Mouse (Mus musculus): ENCODE measurements around the gene Thrb. TPM values are rescaled to one million over a fixed set of nuclear protein-coding genes. Genes with fewer than 3 reads are reported as not detected.

Gene Thrb
- polyA plus RNA-seq, 1 experiment from 2014 or later: 0.12 TPM

DNA sequence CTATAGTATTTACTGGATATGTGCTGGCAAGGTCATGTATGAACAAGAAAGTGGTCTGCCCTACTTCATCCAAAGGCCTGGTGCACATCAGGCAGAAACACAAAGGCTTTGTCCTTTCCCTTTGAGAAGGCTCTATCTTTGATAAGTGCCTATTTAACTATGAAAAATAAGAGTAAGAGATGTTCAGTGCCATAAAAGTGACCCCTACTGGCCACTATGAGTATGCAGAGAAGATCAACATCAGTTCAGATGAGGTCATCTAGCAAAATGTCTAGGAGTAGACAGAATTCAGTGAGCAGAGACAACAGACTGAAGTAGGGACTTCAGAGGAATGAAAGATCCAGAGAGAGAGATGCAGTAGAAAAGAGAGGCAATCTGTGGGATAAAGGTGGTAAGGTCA is 362.3 kb downstream of the Thrb start:
- ATAC-seq (ENCODE audit: insufficient number of reproducible peaks, low FRiP score, low TSS enrichment, low read depth) (no peak), DNase-seq (ENCODE audit: low spot score) (no peak)
- Histone ChIP-seq H3K9ac (ENCODE audit: low read length) (no peak overlapping the region), H3K36me3 (ENCODE audit: control insufficient read depth, insufficient read depth, low read length) (no peaks in the 10 kb centered on the region), H3K27me3 (ENCODE audit: control insufficient read depth, insufficient read depth, low read length) (no peaks in the 10 kb centered on the region), H3K9me3 (ENCODE audit: control insufficient read depth, low read length) (no peaks in the 10 kb centered on the region), H3K4me2 (ENCODE audit: low read depth, severe bottlenecking) (no peak overlapping the region), H3K4me1 (ENCODE audit: control insufficient read depth, insufficient read depth, low read length) (no peaks in the 10 kb centered on the region), H3K27ac (replicated peaks; ENCODE audit: low read depth, low read length) (no peak overlapping the region), H3K4me3 (ENCODE audit: low read depth, low read length) (no peak overlapping the region)

DNA sequence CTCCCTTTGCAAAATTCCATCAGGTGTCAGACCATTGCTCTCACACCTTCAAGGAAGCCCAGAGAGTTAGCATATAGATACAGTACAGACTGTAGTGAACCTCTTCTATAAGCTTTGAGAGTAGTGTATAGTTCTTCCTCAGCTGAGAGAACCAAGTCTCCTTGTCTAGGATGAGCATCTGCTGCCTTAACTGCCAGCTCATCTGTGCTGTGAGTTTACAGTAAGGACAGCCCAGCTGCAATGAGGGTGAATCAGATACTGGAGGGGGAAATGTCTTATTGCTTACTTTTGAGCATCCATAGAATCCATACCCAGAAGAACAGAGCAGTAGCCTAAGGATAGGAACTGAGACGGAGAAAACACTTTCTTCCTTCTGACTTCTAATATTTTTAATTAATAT is 367.8 kb downstream of the Thrb start:
- Histone ChIP-seq H3K4me2 (ENCODE audit: low read depth, severe bottlenecking) (no peak overlapping the region), H3K27ac (replicated peaks; ENCODE audit: low read depth, low read length) (no peak overlapping the region), H3K4me3 (ENCODE audit: low read depth, low read length) (no peak overlapping the region), H3K36me3 (ENCODE audit: control insufficient read depth, insufficient read depth, low read length) (no peaks in the 10 kb centered on the region), H3K4me1 (ENCODE audit: control insufficient read depth, insufficient read depth, low read length) (no peaks in the 10 kb centered on the region), H3K9ac (ENCODE audit: low read length) (no peak overlapping the region), H3K27me3 (ENCODE audit: control insufficient read depth, insufficient read depth, low read length) (no peaks in the 10 kb centered on the region), H3K9me3 (ENCODE audit: control insufficient read depth, low read length) (no peaks in the 10 kb centered on the region)
- DNase-seq (ENCODE audit: low spot score) (no peak), ATAC-seq (ENCODE audit: insufficient number of reproducible peaks, low FRiP score, low TSS enrichment, low read depth) (no peak)
- 79% methylated on average over 1 of the region's 1 CpGs for WGBS

DNA sequence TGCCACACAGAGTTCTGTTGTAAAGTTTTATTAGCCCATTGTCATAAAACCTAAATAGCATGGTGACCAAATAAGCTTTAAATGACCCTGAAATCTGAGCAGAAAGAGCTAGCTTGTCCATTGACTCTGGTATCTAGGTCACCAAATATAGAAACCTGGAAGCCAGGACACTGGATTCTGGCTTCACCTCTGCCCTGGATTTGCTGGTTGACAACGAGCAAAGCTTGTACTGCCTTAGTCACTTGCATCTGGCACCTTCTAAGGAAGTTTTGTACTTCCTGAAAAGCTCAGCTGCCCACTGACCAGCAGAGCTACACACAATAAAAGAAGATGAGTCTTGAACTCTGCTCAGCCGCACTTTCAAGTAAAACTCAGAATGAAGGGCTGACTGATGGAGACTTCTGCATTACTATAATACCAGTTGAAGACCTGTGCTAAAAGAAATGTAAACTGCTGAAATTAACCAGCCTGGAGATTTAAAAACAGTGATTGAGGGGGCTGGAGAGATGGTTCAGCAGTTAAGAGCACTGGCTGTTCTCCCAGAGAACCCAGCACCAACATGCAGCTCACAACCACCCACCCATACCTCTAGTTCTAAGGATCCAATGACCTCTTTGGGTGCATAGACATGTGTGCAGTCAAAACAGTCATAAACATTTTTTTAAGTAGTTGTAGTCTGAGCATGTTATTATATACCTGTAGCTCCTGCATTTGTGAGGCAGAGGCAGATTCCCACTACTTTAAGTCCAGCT is 369.3 kb downstream of the Thrb start:
- Histone ChIP-seq H3K4me3 (ENCODE audit: low read depth, low read length) (no peak overlapping the region), H3K9ac (ENCODE audit: low read length) (no peak overlapping the region), H3K4me2 (ENCODE audit: low read depth, severe bottlenecking) (no peak overlapping the region), H3K27me3 (ENCODE audit: control insufficient read depth, insufficient read depth, low read length) (no peaks in the 10 kb centered on the region), H3K9me3 (ENCODE audit: control insufficient read depth, low read length) (no peaks in the 10 kb centered on the region), H3K27ac (replicated peaks; ENCODE audit: low read depth, low read length) (no peak overlapping the region), H3K4me1 (ENCODE audit: control insufficient read depth, insufficient read depth, low read length) (no peaks in the 10 kb centered on the region), H3K36me3 (ENCODE audit: control insufficient read depth, insufficient read depth, low read length) (no peaks in the 10 kb centered on the region)
- WGBS: 45% methylated on average over 2 of the region's 2 CpGs
- DNase-seq (ENCODE audit: low spot score) (no peak), ATAC-seq (ENCODE audit: insufficient number of reproducible peaks, low FRiP score, low TSS enrichment, low read depth) (no peak)

DNA sequence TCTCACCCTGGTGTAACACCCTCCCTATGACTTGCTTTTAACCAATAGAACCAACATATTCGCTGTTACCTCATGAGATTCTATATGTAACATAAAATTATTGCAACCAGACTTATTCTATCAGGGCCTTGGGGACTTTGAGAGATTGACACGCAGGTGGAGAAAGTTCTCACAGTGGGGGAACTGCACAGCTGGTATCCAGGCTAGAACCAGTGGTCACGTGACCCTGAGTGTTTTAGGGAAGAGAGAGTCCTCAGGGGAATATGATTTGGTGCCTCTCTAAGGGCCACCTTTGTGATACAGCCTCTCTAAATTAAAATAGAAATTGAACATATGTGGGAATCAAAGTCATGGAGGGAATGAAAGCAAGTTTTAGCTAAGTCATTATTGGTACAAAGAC is 371.9 kb downstream of the Thrb start:
- Histone ChIP-seq H3K27ac (replicated peaks; ENCODE audit: low read depth, low read length) (no peak overlapping the region), H3K9ac (ENCODE audit: low read length) (no peak overlapping the region), H3K4me2 (ENCODE audit: low read depth, severe bottlenecking) (no peak overlapping the region), H3K4me1 (ENCODE audit: control insufficient read depth, insufficient read depth, low read length) (no peaks in the 10 kb centered on the region), H3K4me3 (ENCODE audit: low read depth, low read length) (no peak overlapping the region), H3K36me3 (ENCODE audit: control insufficient read depth, insufficient read depth, low read length) (no peaks in the 10 kb centered on the region), H3K9me3 (ENCODE audit: control insufficient read depth, low read length) (no peaks in the 10 kb centered on the region), H3K27me3 (ENCODE audit: control insufficient read depth, insufficient read depth, low read length) (no peaks in the 10 kb centered on the region)
- DNase-seq (ENCODE audit: low spot score) (no peak), ATAC-seq (ENCODE audit: insufficient number of reproducible peaks, low FRiP score, low TSS enrichment, low read depth) (no peak)
- 83% methylated on average over 3 of the region's 3 CpGs for WGBS

DNA sequence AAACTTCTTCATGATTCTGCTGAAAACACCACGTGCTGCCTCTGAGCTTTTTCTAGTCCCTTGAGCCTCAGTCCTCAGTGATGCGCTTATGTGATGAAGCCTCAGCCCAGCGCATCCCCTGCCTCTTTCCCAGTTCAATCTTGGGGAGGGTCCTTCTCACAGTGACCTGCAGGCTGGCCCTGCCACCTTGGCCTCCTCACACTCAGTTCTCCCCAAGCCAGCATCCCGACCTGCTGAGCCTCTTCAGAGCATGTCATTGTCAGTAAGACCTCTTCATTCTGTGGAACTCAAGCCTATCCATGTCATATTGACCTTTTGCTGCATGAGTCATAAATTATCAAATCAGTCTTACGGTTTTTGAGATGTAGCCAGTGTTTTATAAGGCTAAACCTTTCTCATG is 376.5 kb downstream of the Thrb start:
- Histone ChIP-seq H3K4me1 (ENCODE audit: control insufficient read depth, insufficient read depth, low read length) (no peaks in the 10 kb centered on the region), H3K4me2 (ENCODE audit: low read depth, severe bottlenecking) (no peak overlapping the region), H3K27me3 (ENCODE audit: control insufficient read depth, insufficient read depth, low read length) (no peaks in the 10 kb centered on the region), H3K27ac (replicated peaks; ENCODE audit: low read depth, low read length) (no peak overlapping the region), H3K9me3 (ENCODE audit: control insufficient read depth, low read length) (no peaks in the 10 kb centered on the region), H3K9ac (ENCODE audit: low read length) (no peak overlapping the region), H3K36me3 (ENCODE audit: control insufficient read depth, insufficient read depth, low read length) (no peaks in the 10 kb centered on the region), H3K4me3 (ENCODE audit: low read depth, low read length) (no peak overlapping the region)
- 81% methylated on average over 5 of the region's 5 CpGs for WGBS
- no peak for ATAC-seq (ENCODE audit: insufficient number of reproducible peaks, low FRiP score, low TSS enrichment, low read depth)
- no peak for DNase-seq (ENCODE audit: low spot score)

DNA sequence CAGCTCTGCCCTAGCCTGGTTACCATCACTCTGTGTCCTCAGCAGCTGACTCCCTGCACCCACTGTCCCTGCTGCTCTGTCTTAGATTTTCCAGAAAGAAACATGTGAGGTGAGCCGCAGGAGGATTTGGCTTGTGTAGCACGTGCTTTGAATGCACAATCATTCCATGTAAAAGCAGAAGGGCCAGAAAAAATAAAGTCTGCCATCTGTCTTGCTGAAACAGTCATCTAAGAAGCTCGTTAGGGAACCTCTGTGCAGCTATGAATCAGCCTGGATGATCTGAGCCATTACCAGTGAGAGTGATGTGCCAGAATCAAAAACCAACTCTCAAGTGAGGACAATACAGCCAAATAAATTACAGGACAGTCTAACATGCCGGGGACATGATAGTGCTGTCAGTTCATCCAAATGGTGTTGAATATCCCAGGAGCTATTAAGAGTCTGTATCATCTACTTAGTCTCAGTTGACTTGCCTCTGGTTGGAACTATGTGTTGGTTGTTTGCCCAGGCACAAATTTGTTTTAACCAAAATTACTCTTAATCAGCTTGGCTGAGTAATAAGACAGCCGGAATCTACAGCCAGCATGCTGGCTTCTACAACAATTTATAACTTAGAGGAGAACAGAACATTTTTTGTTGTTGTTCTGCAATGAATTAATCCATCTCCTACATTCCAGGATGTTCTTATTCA is 402.2 kb downstream of the Thrb start:
- Histone ChIP-seq H3K27me3 (ENCODE audit: control insufficient read depth, insufficient read depth, low read length) (no peaks in the 10 kb centered on the region), H3K36me3 (ENCODE audit: control insufficient read depth, insufficient read depth, low read length) (no peaks in the 10 kb centered on the region), H3K9me3 (ENCODE audit: control insufficient read depth, low read length) (no peaks in the 10 kb centered on the region), H3K27ac (replicated peaks; ENCODE audit: low read depth, low read length) (no peak overlapping the region), H3K4me2 (ENCODE audit: low read depth, severe bottlenecking) (no peak overlapping the region), H3K4me1 (ENCODE audit: control insufficient read depth, insufficient read depth, low read length) (no peaks in the 10 kb centered on the region), H3K9ac (ENCODE audit: low read length) (no peak overlapping the region), H3K4me3 (ENCODE audit: low read depth, low read length) (no peak overlapping the region)
- DNase-seq (ENCODE audit: low spot score) (no peak), ATAC-seq (ENCODE audit: insufficient number of reproducible peaks, low FRiP score, low TSS enrichment, low read depth) (no peak)
- WGBS: 77% methylated on average over 5 of the region's 5 CpGs
